Mouse (Mus musculus) forebrain, embryonic 16.5 days (tissue): ENCODE measurements at regions not wholly inside any gene's neighbourhood (a gene's known extent, or its start where the extent isn't known, plus 50 kb on each side); places are given as distances from the start of the nearest gene placed in this dataset.

ENCODE experiments used
- ATAC-seq: fragments of 200-750 bp; cut with Nextera tagmentation; 2 replicates; pipeline ENCODE4 v1.8.0; 2017; ENCODE audit warnings: mild to moderate bottlenecking, moderate library complexity
- H3K27ac ChIP-seq: fragments of 300-500 bp; sonication (generic); 2 replicates; pipeline ENCODE4 v1.5.1; 2014; ENCODE audit warnings: low read length, control low read depth
- H3K27me3 ChIP-seq: fragments of 300-500 bp; sonication (generic); replicated peaks from 2 replicates; pipeline ENCODE4 v1.6.1; 2014; ENCODE audit warnings: low read length; ENCODE audit not compliant: control insufficient read depth, insufficient read depth
- H3K36me3 ChIP-seq: fragments of 300-500 bp; sonication (generic); 2 replicates; pipeline ENCODE4 v1.6.1; 2014; ENCODE audit not compliant: control insufficient read depth, insufficient read depth
- H3K4me1 ChIP-seq: fragments of 300-500 bp; sonication (generic); replicated peaks from 2 replicates; pipeline ENCODE4 v1.6.1; 2014; ENCODE audit warnings: low read length; ENCODE audit not compliant: control insufficient read depth, insufficient read depth
- H3K4me2 ChIP-seq: fragments of 300-500 bp; sonication (generic); 2 replicates; pipeline ENCODE4 v1.6.1; 2014; ENCODE audit warnings: mild to moderate bottlenecking, low read length, control low read depth
- H3K4me3 ChIP-seq: fragments of 300-500 bp; sonication (generic); replicated peaks from 2 replicates; pipeline ENCODE4 v1.5.1; 2014; ENCODE audit warnings: mild to moderate bottlenecking, low read length, control low read depth
- H3K9ac ChIP-seq: fragments of 300-500 bp; sonication (generic); replicated peaks from 2 replicates; pipeline ENCODE4 v1.6.1; 2014; ENCODE audit warnings: low read depth, low read length, control low read depth
- H3K9me3 ChIP-seq: fragments of 300-500 bp; sonication (generic); 2 replicates; pipeline ENCODE4 v1.6.1; 2016; ENCODE audit warnings: low read length; ENCODE audit not compliant: control insufficient read depth
- WGBS: fragments of 180-500 bp; shearing (Covaris S2); extraction: QIAGEN DNeasy Blood & Tissue Kit; methylation state at CpG from one replicate; pipeline ENCODE4 v1.1.7; 2014; 5-methylcytosine and 5-hydroxymethylcytosine counted together

GRCm38 (mm10) chr5:119370931-119371330 lies 299.5 kb upstream of the Tbx3 start:
- peak overlapping the region; percentile 18; the same call in 1 of the 2 replicates for H3K9ac ChIP-seq
- 3% methylated on average over 16 of the region's 16 CpGs for WGBS
- 0 out of 2 replicates have a peak overlapping the region, but pooled peaks have one; percentile 6 for H3K4me3 ChIP-seq
- H3K36me3 ChIP-seq = no peaks in the 10 kb centered on the region
- no peaks in the 10 kb centered on the region for H3K9me3 ChIP-seq
- no peaks in the 10 kb centered on the region; the same call in 1 of the 2 replicates for H3K27me3 ChIP-seq
- peaks cover 7% of the 10 kb centered on the region; the same call in 1 of the 2 replicates for H3K4me1 ChIP-seq
- no peak overlapping the region for H3K27ac ChIP-seq
- H3K4me2 ChIP-seq = peak overlapping the region; percentile 37
- ATAC-seq = no peak

- H3K27ac ChIP-seq = no peak overlapping the region
- WGBS = 87% methylated on average over 24 of the region's 24 CpGs
- H3K4me2 ChIP-seq = no peak overlapping the region
- H3K4me1 ChIP-seq = peaks cover 7% of the 10 kb centered on the region; the same call in 1 of the 2 replicates
- no peak overlapping the region for H3K4me3 ChIP-seq
- H3K9ac ChIP-seq = no peak overlapping the region
- ATAC-seq = no peak
- H3K27me3 ChIP-seq = peaks cover 2% of the 10 kb centered on the region; the same call in 1 of the 2 replicates
- H3K9me3 ChIP-seq = no peaks in the 10 kb centered on the region
- no peaks in the 10 kb centered on the region for H3K36me3 ChIP-seq
Measured at GRCm38 (mm10) chr5:119373774-119374700, 296.4 kb upstream of the Tbx3 start.

GRCm38 (mm10) chr5:119374861-119375260 lies 295.6 kb upstream of the Tbx3 start:
- WGBS = 89% methylated on average over 3 of the region's 3 CpGs
- peaks cover 7% of the 10 kb centered on the region; the same call in 1 of the 2 replicates for H3K4me1 ChIP-seq
- no peak overlapping the region for H3K9ac ChIP-seq
- no peaks in the 10 kb centered on the region for H3K36me3 ChIP-seq
- no peak overlapping the region for H3K27ac ChIP-seq
- no peaks in the 10 kb centered on the region for H3K9me3 ChIP-seq
- H3K4me3 ChIP-seq = no peak overlapping the region
- H3K4me2 ChIP-seq = no peak overlapping the region
- no peak for ATAC-seq
- peaks cover 2% of the 10 kb centered on the region; the same call in 1 of the 2 replicates for H3K27me3 ChIP-seq

- Histone ChIP-seq H3K9ac (no peak overlapping the region), H3K27ac (no peak overlapping the region), H3K4me2 (no peak overlapping the region), H3K36me3 (no peaks in the 10 kb centered on the region), H3K4me1 (no peaks in the 10 kb centered on the region), H3K27me3 (0 out of 2 replicates have a peak, but pooled peaks cover 2% of the 10 kb centered on the region), H3K4me3 (no peak overlapping the region), H3K9me3 (no peaks in the 10 kb centered on the region)
- no peak for ATAC-seq
- WGBS = 60% methylated on average over 8 of the region's 8 CpGs
Measured at GRCm38 (mm10) chr5:119378261-119378660, 292.2 kb upstream of the Tbx3 start.

GRCm38 (mm10) chr5:119379915-119380432 lies 290.5 kb upstream of the Tbx3 start:
- Histone ChIP-seq H3K4me1 (no peaks in the 10 kb centered on the region), H3K27me3 (0 out of 2 replicates have a peak, but pooled peaks cover 2% of the 10 kb centered on the region), H3K4me3 (no peak overlapping the region), H3K9ac (no peak overlapping the region), H3K9me3 (no peaks in the 10 kb centered on the region), H3K36me3 (no peaks in the 10 kb centered on the region), H3K4me2 (no peak overlapping the region), H3K27ac (no peak overlapping the region)
- ATAC-seq = no peak
- WGBS = 84% methylated on average over 6 of the region's 6 CpGs

GRCm38 (mm10) chr5:119381495-119381894 lies 289.0 kb upstream of the Tbx3 start:
- Histone ChIP-seq H3K4me2 (no peak overlapping the region), H3K4me3 (no peak overlapping the region), H3K36me3 (no peaks in the 10 kb centered on the region), H3K4me1 (no peaks in the 10 kb centered on the region), H3K9ac (no peak overlapping the region), H3K9me3 (no peaks in the 10 kb centered on the region), H3K27ac (no peak overlapping the region), H3K27me3 (0 out of 2 replicates have a peak, but pooled peaks cover 2% of the 10 kb centered on the region)
- ATAC-seq = no peak
- 92% methylated on average over 12 of the region's 12 CpGs for WGBS

DNA sequence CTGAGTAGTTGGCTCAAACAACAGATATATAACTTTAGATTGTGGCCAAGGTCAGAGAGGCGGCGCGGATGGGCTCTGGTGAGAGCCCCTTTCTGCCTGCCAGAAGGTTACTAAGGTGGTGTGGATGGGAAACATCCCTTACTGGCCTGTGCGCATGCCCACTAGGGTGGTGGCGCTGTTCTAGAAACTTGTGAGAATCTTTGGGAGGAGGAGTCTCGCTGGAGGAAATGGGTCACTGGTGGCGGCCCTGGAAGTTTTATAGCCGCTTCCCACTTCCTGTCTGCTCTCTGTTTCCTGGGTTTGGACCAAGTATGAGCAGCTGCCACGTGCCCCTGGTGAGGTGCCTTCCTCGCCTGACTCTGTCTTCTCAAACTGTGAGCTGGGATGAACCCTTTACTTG lies 285.0 kb upstream of the Tbx3 start:
- H3K36me3 ChIP-seq = no peaks in the 10 kb centered on the region
- no peaks in the 10 kb centered on the region for H3K9me3 ChIP-seq
- no peak overlapping the region for H3K4me2 ChIP-seq
- no peak overlapping the region for H3K4me3 ChIP-seq
- no peak overlapping the region for H3K9ac ChIP-seq
- H3K4me1 ChIP-seq = peaks cover 11% of the 10 kb centered on the region; the same call in 1 of the 2 replicates
- H3K27ac ChIP-seq = no peak overlapping the region
- no peak for ATAC-seq
- WGBS = 93% methylated on average over 10 of the region's 10 CpGs
- no peaks in the 10 kb centered on the region for H3K27me3 ChIP-seq

DNA sequence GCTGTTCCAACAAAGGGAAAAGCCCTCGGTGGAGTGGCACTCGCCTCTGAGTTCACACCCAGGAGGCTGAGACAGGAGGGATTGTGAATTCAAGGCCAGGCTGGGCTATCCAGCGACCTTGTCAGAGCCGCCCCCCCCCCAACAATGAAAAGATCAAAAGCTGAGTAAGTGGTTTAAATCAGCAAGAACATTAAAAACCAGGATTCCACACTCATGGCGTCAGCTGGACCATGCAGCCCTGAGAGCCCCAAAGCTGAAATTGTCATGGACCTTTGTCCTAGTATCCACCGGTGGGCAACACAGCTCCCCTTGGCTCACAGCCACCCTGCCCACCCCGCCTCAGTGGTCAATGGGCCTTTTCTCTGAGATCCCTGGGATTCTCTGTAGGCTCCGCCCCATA lies 283.6 kb upstream of the Tbx3 start:
- Histone ChIP-seq H3K4me3 (no peak overlapping the region), H3K9me3 (no peaks in the 10 kb centered on the region), H3K4me2 (no peak overlapping the region), H3K36me3 (no peaks in the 10 kb centered on the region), H3K27me3 (no peaks in the 10 kb centered on the region), H3K4me1 (peaks cover 11% of the 10 kb centered on the region; the same call in 1 of the 2 replicates), H3K9ac (no peak overlapping the region), H3K27ac (no peak overlapping the region)
- ATAC-seq = no peak
- WGBS = 56% methylated on average over 8 of the region's 8 CpGs

DNA sequence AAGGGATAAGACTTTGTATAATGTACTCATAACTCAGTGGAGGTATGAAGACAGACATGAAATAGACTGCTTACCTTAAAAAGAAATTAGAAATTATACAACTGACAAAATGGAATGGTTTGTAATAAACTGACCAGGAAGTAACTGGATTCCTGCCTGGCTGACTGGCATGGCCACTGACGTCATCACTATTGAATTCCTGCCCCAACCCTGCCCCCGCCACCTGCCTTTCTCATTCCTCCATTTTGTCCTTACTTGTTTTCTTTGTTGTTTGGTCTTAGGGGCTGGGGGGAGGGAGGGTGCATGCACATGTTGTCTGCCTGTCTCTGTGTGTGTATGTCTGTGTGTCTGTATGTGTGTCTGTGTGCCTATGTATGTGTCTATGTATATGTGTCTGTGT lies 283.2 kb upstream of the Tbx3 start:
- 52% methylated on average over 2 of the region's 2 CpGs for WGBS
- Histone ChIP-seq H3K27ac (no peak overlapping the region), H3K9ac (no peak overlapping the region), H3K4me1 (peaks cover 11% of the 10 kb centered on the region; the same call in 1 of the 2 replicates), H3K36me3 (no peaks in the 10 kb centered on the region), H3K9me3 (no peaks in the 10 kb centered on the region), H3K27me3 (no peaks in the 10 kb centered on the region), H3K4me2 (no peak overlapping the region), H3K4me3 (no peak overlapping the region)
- ATAC-seq = no peak
